Mouse (Mus musculus): ENCODE results near the gene Rcbtb2. TPM values are rescaled to one million over a fixed set of nuclear protein-coding genes. Genes with fewer than 3 reads are reported as not detected.
"Not testable (repeated sequence)": the region's sequence is repeated elsewhere in the genome, so short reads cannot be mapped to it uniquely, and the experiment has no call there.

Rcbtb2 gene
- polyA plus RNA-seq, 1 experiment = 11.8 TPM

GRCm38 (mm10) chr14:73107371-73107770 is 15.5 kb upstream of the Rcbtb2 start:
- Histone ChIP-seq H3K79me2 (ENCODE audit: control insufficient read depth, insufficient read depth) (no peaks in the 10 kb centered on the region), H3K27me3 (ENCODE audit: control insufficient read depth, insufficient read depth, insufficient read length) (no peaks in the 10 kb centered on the region), H3K4me2 (ENCODE audit: low read depth) (no peak overlapping the region), H3K4me3 (no peak overlapping the region), H3K36me3 (ENCODE audit: control insufficient read depth, insufficient read depth) (no peaks in the 10 kb centered on the region), H3ac (ENCODE audit: control insufficient read depth, insufficient read length) (no peak overlapping the region)
- TF ChIP-seq MYOG (IDR thresholded peaks at IDR 0.05; ENCODE audit: control insufficient read depth in 1 of 3, insufficient read depth in 1 of 3, insufficient read length in 2 of 3, low read depth in 2 of 3) = no peak
- TF ChIP-seq POLR2A (IDR thresholded peaks at IDR 0.05; ENCODE audit: insufficient read length, low read depth) = no peak
- no peak for TF ChIP-seq TCF12 (IDR thresholded peaks at IDR 0.05; ENCODE audit: insufficient read depth, poor library complexity, severe bottlenecking)
- TF ChIP-seq USF1 (IDR thresholded peaks at IDR 0.05; ENCODE audit: low read depth) = no peak
- TF ChIP-seq MYOD1 (IDR thresholded peaks at IDR 0.05; ENCODE audit: control insufficient read depth in 1 of 3, insufficient read length in 2 of 3, low read depth in 2 of 3) = no peak
- no peak for TF ChIP-seq CEBPB (IDR thresholded peaks at IDR 0.05; ENCODE audit: insufficient read depth, poor library complexity, severe bottlenecking)

- no peaks in the 10 kb centered on the region for H3K79me2 ChIP-seq (ENCODE audit: control insufficient read depth, insufficient read depth)
- H3K4me2 ChIP-seq (ENCODE audit: low read depth) = no peak overlapping the region
- no peaks in the 10 kb centered on the region for H3K36me3 ChIP-seq (ENCODE audit: control insufficient read depth, insufficient read depth)
- no peak overlapping the region for H3ac ChIP-seq (ENCODE audit: control insufficient read depth, insufficient read length)
- H3K4me3 ChIP-seq = no peak overlapping the region
- TF ChIP-seq USF1 (IDR thresholded peaks at IDR 0.05; ENCODE audit: low read depth) = no peak
- TF ChIP-seq E2F4 (IDR thresholded peaks at IDR 0.05; ENCODE audit: insufficient read depth) = no peak
- no peaks in the 10 kb centered on the region for H3K27me3 ChIP-seq (ENCODE audit: control insufficient read depth, insufficient read depth, insufficient read length)
Measured at GRCm38 (mm10) chr14:73107952-73108351, 14.9 kb upstream of the Rcbtb2 start.

- Histone ChIP-seq H3ac (ENCODE audit: control insufficient read depth, insufficient read length) (no peak overlapping the region), H3K4me3 (no peak overlapping the region), H3K36me3 (ENCODE audit: control insufficient read depth, insufficient read depth) (no peaks in the 10 kb centered on the region), H3K79me2 (ENCODE audit: control insufficient read depth, insufficient read depth) (no peaks in the 10 kb centered on the region), H3K27me3 (ENCODE audit: control insufficient read depth, insufficient read depth, insufficient read length) (no peaks in the 10 kb centered on the region), H3K4me2 (ENCODE audit: low read depth) (no peak overlapping the region)
- TF ChIP-seq MYOD1 (IDR thresholded peaks at IDR 0.05; ENCODE audit: control insufficient read depth in 1 of 3, insufficient read length in 2 of 3, low read depth in 2 of 3) (no peak), USF1 (IDR thresholded peaks at IDR 0.05; ENCODE audit: low read depth) (no peak), SRF (IDR thresholded peaks at IDR 0.05; ENCODE audit: control insufficient read depth, insufficient read length, low read depth) (no peak)
Measured at GRCm38 (mm10) chr14:73110682-73111081, 12.2 kb upstream of the Rcbtb2 start.

- Histone ChIP-seq H3K27me3 (ENCODE audit: control insufficient read depth, insufficient read depth, insufficient read length) (no peaks in the 10 kb centered on the region), H3ac (ENCODE audit: control insufficient read depth, insufficient read length) (no peak overlapping the region), H3K4me3 (no peak overlapping the region), H3K79me2 (ENCODE audit: control insufficient read depth, insufficient read depth) (no peaks in the 10 kb centered on the region), H3K4me2 (ENCODE audit: low read depth) (no peak overlapping the region), H3K36me3 (ENCODE audit: control insufficient read depth, insufficient read depth) (no peaks in the 10 kb centered on the region)
- no peak for TF ChIP-seq MAX (IDR thresholded peaks at IDR 0.05; ENCODE audit: low read depth)
- no peak for TF ChIP-seq TCF12 (IDR thresholded peaks at IDR 0.05; ENCODE audit: insufficient read depth, poor library complexity, severe bottlenecking)
- no peak for TF ChIP-seq POLR2AphosphoS2 (IDR thresholded peaks at IDR 0.05; ENCODE audit: insufficient read length, low read depth)
- no peak for TF ChIP-seq SRF (IDR thresholded peaks at IDR 0.05; ENCODE audit: control insufficient read depth, insufficient read length, low read depth)
- TF ChIP-seq REST (IDR thresholded peaks at IDR 0.05; ENCODE audit: insufficient read depth, insufficient read length) = no peak
- no peak for TF ChIP-seq USF1 (IDR thresholded peaks at IDR 0.05; ENCODE audit: low read depth)
- no peak for TF ChIP-seq MYOG (IDR thresholded peaks at IDR 0.05; ENCODE audit: control insufficient read depth in 1 of 3, insufficient read depth in 1 of 3, insufficient read length in 2 of 3, low read depth in 2 of 3)
- no peak for TF ChIP-seq TCF3 (IDR thresholded peaks at IDR 0.05; ENCODE audit: insufficient read length, low read depth)
- TF ChIP-seq MYOD1 (IDR thresholded peaks at IDR 0.05; ENCODE audit: control insufficient read depth in 1 of 3, insufficient read length in 2 of 3, low read depth in 2 of 3) = no peak
- no peak for TF ChIP-seq CEBPB (IDR thresholded peaks at IDR 0.05; ENCODE audit: insufficient read depth, poor library complexity, severe bottlenecking)
- no peak for TF ChIP-seq POLR2A (IDR thresholded peaks at IDR 0.05; ENCODE audit: insufficient read length, low read depth)
- TF ChIP-seq E2F4 (IDR thresholded peaks at IDR 0.05; ENCODE audit: insufficient read depth) = no peak
Measured at GRCm38 (mm10) chr14:73111091-73111490, 11.7 kb upstream of the Rcbtb2 start.

GRCm38 (mm10) chr14:73112186-73112840 is 10.5 kb upstream of the Rcbtb2 start:
- no peak overlapping the region for H3K4me2 ChIP-seq (ENCODE audit: low read depth)
- no peaks in the 10 kb centered on the region for H3K36me3 ChIP-seq (ENCODE audit: control insufficient read depth, insufficient read depth)
- H3K27me3 ChIP-seq (ENCODE audit: control insufficient read depth, insufficient read depth, insufficient read length) = no peaks in the 10 kb centered on the region
- no peak overlapping the region for H3ac ChIP-seq (ENCODE audit: control insufficient read depth, insufficient read length)
- H3K4me3 ChIP-seq = no peak overlapping the region
- H3K79me2 ChIP-seq (ENCODE audit: control insufficient read depth, insufficient read depth) = no peaks in the 10 kb centered on the region
- TF ChIP-seq E2F4 (IDR thresholded peaks at IDR 0.05; ENCODE audit: insufficient read depth) = no peak

GRCm38 (mm10) chr14:73114952-73115351 is 7.9 kb upstream of the Rcbtb2 start:
- not testable (repeated sequence) for H3K27me3 ChIP-seq (ENCODE audit: control insufficient read depth, insufficient read depth, insufficient read length); H3K79me2 ChIP-seq (ENCODE audit: control insufficient read depth, insufficient read depth); H3K4me2 ChIP-seq (ENCODE audit: low read depth); H3K36me3 ChIP-seq (ENCODE audit: control insufficient read depth, insufficient read depth); H3ac ChIP-seq (ENCODE audit: control insufficient read depth, insufficient read length); H3K4me3 ChIP-seq

All from myocyte (in vitro differentiated cells).